Mouse (Mus musculus) frontal cortex, adult 2 months (tissue): ENCODE measurements at regions not wholly inside any gene's neighbourhood (a gene's known extent, or its start where the extent isn't known, plus 50 kb on each side); places are given as distances from the start of the nearest gene placed in this dataset.

ENCODE experiments used
- DNase-seq, 2 experiments: peaks; one replicate each; pipeline ENCODE4 v3.0.0; 2022; ENCODE audit warnings: low spot score in 1 of 2; ENCODE audit errors: extremely low spot score in 1 of 2

DNA sequence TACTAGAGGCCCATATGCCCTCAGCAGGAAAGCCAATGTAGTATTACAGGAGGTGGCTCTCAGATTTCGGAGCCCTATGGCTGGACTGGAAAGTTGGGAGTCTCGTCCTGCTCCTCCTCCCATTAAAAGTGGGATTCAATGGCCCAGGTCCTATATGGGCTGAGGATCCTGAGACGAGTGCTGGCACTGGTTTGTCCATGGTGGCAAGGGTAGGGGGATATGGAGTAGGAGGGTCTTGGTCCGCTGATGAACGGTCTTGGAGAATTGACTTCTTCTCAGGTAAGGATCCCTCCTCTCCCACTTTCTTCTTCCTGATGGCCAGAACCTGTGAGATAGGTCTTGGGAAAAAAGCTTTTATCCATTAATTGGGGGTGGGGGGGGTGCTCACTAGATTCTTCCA, 522.2 kb upstream of the Slc5a7 start:
- no peak for DNase-seq

DNA sequence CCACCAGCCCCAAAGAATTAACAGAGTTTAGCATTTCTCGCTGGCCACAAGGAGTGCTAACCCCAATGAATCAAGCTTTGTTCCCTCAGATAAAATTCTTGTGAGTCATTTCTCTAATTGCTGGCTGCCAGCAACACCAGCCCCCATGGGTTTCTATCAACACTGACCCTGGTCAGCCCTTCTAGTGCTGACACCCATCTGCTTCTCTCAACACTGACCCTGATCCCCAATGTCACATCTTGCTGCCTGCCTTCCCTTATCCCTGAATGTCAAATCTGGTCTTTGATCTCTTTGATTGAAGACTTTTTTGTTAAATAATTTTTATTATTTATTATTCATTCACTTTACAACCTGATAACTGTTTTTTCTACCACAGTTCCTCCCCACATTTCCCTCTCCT, 554.8 kb upstream of the Slc5a7 start:
- no peak for DNase-seq

DNA sequence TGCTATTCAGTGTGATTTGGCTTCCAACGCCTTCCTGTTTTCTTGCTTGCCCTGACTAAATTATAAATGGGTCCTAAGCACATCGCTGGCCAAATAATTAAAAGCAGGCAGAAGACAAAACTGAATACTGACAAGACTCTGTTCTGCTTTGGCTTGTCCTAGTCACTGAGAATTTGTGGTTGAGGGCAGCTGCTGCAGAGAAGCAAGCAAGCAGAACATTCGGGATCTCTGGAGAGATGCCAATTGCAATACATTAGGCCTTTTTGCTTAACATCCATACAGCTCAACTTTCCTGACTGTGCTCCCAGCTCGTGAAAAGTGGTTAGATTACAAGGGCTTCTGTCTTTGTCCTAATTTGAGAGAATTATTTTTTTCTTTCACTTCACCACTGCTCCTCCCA, 549.0 kb upstream of the St6gal2 start:
- DNase-seq: peak; percentile 1 to 56

DNA sequence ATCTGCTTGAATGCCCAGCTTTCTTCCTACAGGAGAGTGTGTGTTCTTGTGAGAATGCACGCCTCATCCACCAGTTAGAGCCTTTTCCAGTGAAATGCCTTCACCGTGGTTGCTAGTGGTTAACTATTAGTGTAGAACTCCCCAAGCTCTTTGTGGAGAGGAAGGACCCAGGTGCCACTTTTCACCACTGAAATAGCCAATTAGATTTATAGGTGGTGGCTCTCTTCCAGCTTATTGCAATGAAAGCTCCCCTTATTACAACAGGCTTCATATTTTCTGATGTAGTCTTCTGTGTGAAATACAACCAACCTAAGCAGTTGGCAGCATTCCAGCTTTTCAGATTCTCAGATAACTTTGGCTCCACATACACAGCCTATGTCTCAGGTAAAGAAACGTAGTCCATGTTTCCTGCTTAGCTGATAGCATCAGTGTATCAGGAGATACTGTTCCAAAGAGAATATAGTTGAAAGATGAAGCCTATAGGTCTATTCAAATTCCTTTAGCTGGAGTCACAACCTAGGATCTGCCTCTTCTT, 515.9 kb upstream of the St6gal2 start:
- DNase-seq: no peak

DNA sequence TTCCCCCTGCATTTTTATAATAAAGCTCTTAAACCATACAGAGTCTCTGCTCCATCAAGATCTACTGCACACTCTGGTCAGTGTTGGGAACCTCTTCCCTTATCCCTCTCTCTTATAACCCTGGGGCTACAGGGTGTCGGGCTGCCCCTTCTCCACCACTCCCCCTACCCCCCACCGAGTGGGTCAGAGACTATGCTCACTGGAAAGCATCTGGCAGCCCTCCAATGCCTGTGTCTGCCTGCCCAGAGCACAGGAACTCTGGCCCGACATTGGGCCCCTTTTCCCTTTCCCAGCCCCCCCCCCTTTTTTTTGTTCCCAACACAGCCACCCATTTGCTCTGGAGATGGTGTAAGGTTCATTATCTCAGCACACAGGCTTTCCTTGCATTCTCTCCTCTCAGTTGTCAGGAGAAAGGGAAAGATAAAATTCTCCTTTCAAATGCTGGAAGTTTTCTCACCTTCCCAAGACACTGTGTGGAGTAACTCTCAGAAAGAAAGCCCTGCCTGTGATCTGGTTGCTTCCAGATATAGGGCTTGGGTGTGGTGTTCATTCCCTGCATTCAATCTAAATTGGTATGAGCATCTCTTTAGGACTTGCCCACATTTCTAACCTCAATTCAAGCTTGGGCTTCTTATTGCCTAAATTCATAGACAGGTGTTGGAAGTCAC, 501.7 kb upstream of the St6gal2 start:
- DNase-seq: no peak

DNA sequence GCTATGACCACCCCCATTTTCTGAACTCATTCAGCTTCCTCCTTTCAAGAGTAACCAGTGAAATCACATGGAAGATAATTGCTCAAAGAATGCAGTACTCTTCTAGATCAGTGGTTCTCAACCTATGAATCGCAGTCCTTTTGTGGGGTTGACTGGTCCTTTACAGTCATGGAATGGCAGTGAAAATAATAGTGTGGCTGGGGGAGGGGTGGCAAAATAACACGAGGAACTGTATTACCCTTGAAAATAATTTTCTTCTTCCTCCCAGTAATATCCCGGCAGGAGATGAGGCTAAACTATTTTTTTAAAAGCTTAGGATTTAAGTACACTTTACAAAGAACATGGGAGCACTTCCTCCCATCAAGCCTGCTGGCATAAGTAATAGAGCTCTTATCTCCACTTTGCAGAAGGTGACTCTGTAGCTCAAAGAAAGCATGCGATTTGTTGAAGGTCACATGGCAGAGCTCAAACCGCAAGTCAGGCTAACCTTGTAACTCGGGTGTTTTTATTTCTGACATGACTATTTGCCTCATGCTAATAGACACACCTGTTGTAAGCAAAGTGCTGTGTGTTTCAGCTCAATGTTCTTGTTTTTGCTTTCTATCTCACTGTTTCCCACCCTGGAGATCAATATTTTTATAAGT, 500.8 kb upstream of the St6gal2 start:
- no peak for DNase-seq
